Mouse (Mus musculus) CH12.LX (cell line): ENCODE measurements at regions not wholly inside any gene's neighbourhood (a gene's known extent, or its start where the extent isn't known, plus 50 kb on each side); places are given as distances from the start of the nearest gene placed in this dataset.

Experiments
- DNase-seq: peaks from one replicate; pipeline ENCODE4 v3.0.0-alpha.2; 2013; ENCODE audit errors: extremely low read depth
- H3K27ac ChIP-seq: 2 replicates; pipeline ENCODE4 v1.5.1; 2012; ENCODE audit warnings: low read depth, mild to moderate bottlenecking, control low read depth, moderate library complexity; ENCODE audit not compliant: insufficient read depth
- H3K27me3 ChIP-seq: replicated peaks from 2 replicates; pipeline ENCODE3; 2012; ENCODE audit warnings: inconsistent platforms
- H3K36me3 ChIP-seq, 2 experiments: replicated peaks in 1 of 2; 2 replicates each; pipeline versions ENCODE3 to v1.6.1; 2012; ENCODE audit warnings: inconsistent platforms in 1 of 2, low read length in 1 of 2, mild to moderate bottlenecking in 1 of 2, mixed read lengths in 1 of 2, moderate library complexity in 1 of 2; ENCODE audit not compliant: control insufficient read depth in 1 of 2, insufficient read depth in 1 of 2
- H3K4me1 ChIP-seq, 2 experiments: 2 replicates each; pipeline ENCODE4 v1.6.1; 2012; ENCODE audit warnings: inconsistent platforms in 1 of 2, moderate library complexity in 1 of 2; ENCODE audit not compliant: insufficient read depth in 2 of 2, control insufficient read depth in 1 of 2
- H3K4me2 ChIP-seq: 2 replicates; pipeline ENCODE4 v1.6.1; 2012; ENCODE audit warnings: low read depth, mild to moderate bottlenecking, control low read depth; ENCODE audit not compliant: poor library complexity, insufficient read depth, severe bottlenecking
- H3K4me3 ChIP-seq, 3 experiments: fragments of 150-350 bp in 1 of 3; sonication (generic) in 1 of 3; replicated peaks in 1 of 3; 2 replicates each; pipeline versions ENCODE3 to v1.5.1; 2011 to 2012; ENCODE audit warnings: low read depth in 2 of 3, low read length in 2 of 3, mild to moderate bottlenecking in 2 of 3, moderate library complexity in 2 of 3, control low read depth in 1 of 3, improper control_type of control experiment in 1 of 3, inconsistent platforms in 1 of 3, mixed read lengths in 1 of 3; ENCODE audit not compliant: poor library complexity in 1 of 3
- H3K79me2 ChIP-seq: replicated peaks from 2 replicates; pipeline ENCODE4 v1.6.1; 2012; ENCODE audit warnings: mild to moderate bottlenecking, moderate library complexity; ENCODE audit not compliant: control insufficient read depth, poor library complexity, insufficient read depth, severe bottlenecking; ENCODE audit errors: extremely low read depth
- H3K9ac ChIP-seq: 2 replicates; pipeline ENCODE4 v1.6.1; 2012; ENCODE audit warnings: low read depth, mild to moderate bottlenecking, control low read depth, moderate library complexity; ENCODE audit not compliant: insufficient read depth
- H3K9me3 ChIP-seq: replicated peaks from 2 replicates; pipeline ENCODE3; 2012; ENCODE audit warnings: low read length, inconsistent platforms, mixed read lengths
- BHLHE40 ChIP-seq: IDR thresholded peaks from 2 replicates; pipeline ENCODE4 v1.6.1; 2011; ENCODE audit warnings: mild to moderate bottlenecking, low read depth, low read length, improper control_type of control experiment
- CHD1 ChIP-seq: IDR thresholded peaks from 2 replicates; pipeline ENCODE4 v1.6.1; 2012; ENCODE audit warnings: low read depth, low read length, improper control_type of control experiment, inconsistent platforms
- CTCF ChIP-seq, 2 experiments: IDR thresholded peaks in 1 of 2; conservative IDR thresholded peaks in 1 of 2; 2 replicates each; pipeline ENCODE4 v1.5.1; 2011 to 2012; ENCODE audit warnings: low read depth in 2 of 2, low read length in 2 of 2, improper control_type of control experiment in 1 of 2, inconsistent platforms in 1 of 2, mild to moderate bottlenecking in 1 of 2, moderate library complexity in 1 of 2
- ELF1 ChIP-seq: IDR thresholded peaks from 2 replicates; pipeline ENCODE4 v1.6.1; 2014; ENCODE audit warnings: low read depth, mild to moderate bottlenecking, inconsistent platforms, low read length, improper control_type of control experiment
- EP300 ChIP-seq: IDR thresholded peaks from 2 replicates; pipeline ENCODE4 v1.6.1; 2011; ENCODE audit warnings: low read length, improper control_type of control experiment
- JUN ChIP-seq: IDR thresholded peaks from 2 replicates; pipeline ENCODE4 v1.6.1; 2011; ENCODE audit warnings: low read depth, mild to moderate bottlenecking, low read length, improper control_type of control experiment, moderate library complexity; ENCODE audit not compliant: insufficient read depth
- MAX ChIP-seq: IDR thresholded peaks from 2 replicates; pipeline ENCODE4 v1.6.1; 2011; ENCODE audit warnings: low read length, improper control_type of control experiment
- MEF2A ChIP-seq: IDR thresholded peaks from 2 replicates; pipeline ENCODE4 v1.6.1; 2014; ENCODE audit warnings: low read depth, mild to moderate bottlenecking, inconsistent platforms, low read length, improper control_type of control experiment, borderline replicate concordance
- MYC ChIP-seq: IDR thresholded peaks from 2 replicates; pipeline ENCODE4 v1.6.1; 2011; ENCODE audit warnings: low read depth, mild to moderate bottlenecking, improper control_type of control experiment, low read length
- NELFE ChIP-seq: IDR thresholded peaks from 2 replicates; pipeline ENCODE4 v1.6.1; 2011; ENCODE audit warnings: low read depth, low read length, improper control_type of control experiment
- NRF1 ChIP-seq: IDR thresholded peaks from 2 replicates; pipeline ENCODE4 v1.6.1; 2014; ENCODE audit warnings: low read depth, mild to moderate bottlenecking, inconsistent platforms, low read length, improper control_type of control experiment, moderate library complexity
- PAX5 ChIP-seq: IDR thresholded peaks from 2 replicates; pipeline ENCODE4 v1.6.1; 2012; ENCODE audit warnings: low read length, inconsistent platforms, mixed read lengths
- POLR2A ChIP-seq: IDR thresholded peaks from 2 replicates; pipeline ENCODE4 v1.6.1; 2011; ENCODE audit warnings: low read depth, mild to moderate bottlenecking, improper control_type of control experiment, low read length
- POLR2AphosphoS2 ChIP-seq: IDR thresholded peaks from 2 replicates; pipeline ENCODE4 v1.6.1; 2011; ENCODE audit warnings: low read depth, low read length, improper control_type of control experiment
- RAD21 ChIP-seq: IDR thresholded peaks from 2 replicates; pipeline ENCODE4 v1.6.1; 2011; ENCODE audit warnings: low read depth, mild to moderate bottlenecking, low read length, improper control_type of control experiment, moderate library complexity
- RCOR1 ChIP-seq: conservative IDR thresholded peaks from 2 replicates; pipeline ENCODE4 v1.6.1; 2012; ENCODE audit warnings: low read depth, mild to moderate bottlenecking, inconsistent platforms, low read length, improper control_type of control experiment
- SIN3A ChIP-seq: IDR thresholded peaks from 2 replicates; pipeline ENCODE4 v1.6.1; 2012; ENCODE audit warnings: low read length, improper control_type of control experiment, inconsistent platforms
- SMC3 ChIP-seq: IDR thresholded peaks from 2 replicates; pipeline ENCODE4 v1.6.1; 2011; ENCODE audit warnings: low read depth, low read length, improper control_type of control experiment
- TCF12 ChIP-seq: IDR thresholded peaks from 2 replicates; pipeline ENCODE4 v1.6.1; 2014; ENCODE audit warnings: low read depth, mild to moderate bottlenecking, inconsistent platforms, low read length, improper control_type of control experiment
- USF2 ChIP-seq: conservative IDR thresholded peaks from 2 replicates; pipeline ENCODE4 v1.6.1; 2011; ENCODE audit warnings: low read depth, low read length, improper control_type of control experiment
- ZC3H11A ChIP-seq: IDR thresholded peaks from 2 replicates; pipeline ENCODE4 v1.6.1; 2012; ENCODE audit warnings: low read depth, mild to moderate bottlenecking, inconsistent platforms, low read length, improper control_type of control experiment
- ZKSCAN1 ChIP-seq: IDR thresholded peaks from 2 replicates; pipeline ENCODE4 v1.6.1; 2012; ENCODE audit warnings: low read depth, inconsistent platforms, low read length, improper control_type of control experiment, borderline replicate concordance
- ZMIZ1 ChIP-seq: IDR thresholded peaks from 2 replicates; pipeline ENCODE4 v1.6.1; 2012; ENCODE audit warnings: low read depth, mild to moderate bottlenecking, inconsistent platforms, low read length, improper control_type of control experiment
- dilution Hi-C: fragments of 300-500 bp; cut with MboI; formaldehyde crosslinking; loops from 2 replicates; pipeline ENCODE4 v1.14.3; 2020; ENCODE audit warnings: low sequenced_read_pairs; ENCODE audit not compliant: extremely low pct_unique_long_range_greater_than_20kb, extremely low pct_ligation_motif_present
- in situ Hi-C: fragments of 300-500 bp; cut with MboI; formaldehyde crosslinking; loops from 3 replicates; pipeline ENCODE4 v1.14.3; 2019; ENCODE audit warnings: low sequenced_read_pairs, low pct_ligation_motif_present, low pct_unique_long_range_greater_than_20kb, mixed read lengths

DNA sequence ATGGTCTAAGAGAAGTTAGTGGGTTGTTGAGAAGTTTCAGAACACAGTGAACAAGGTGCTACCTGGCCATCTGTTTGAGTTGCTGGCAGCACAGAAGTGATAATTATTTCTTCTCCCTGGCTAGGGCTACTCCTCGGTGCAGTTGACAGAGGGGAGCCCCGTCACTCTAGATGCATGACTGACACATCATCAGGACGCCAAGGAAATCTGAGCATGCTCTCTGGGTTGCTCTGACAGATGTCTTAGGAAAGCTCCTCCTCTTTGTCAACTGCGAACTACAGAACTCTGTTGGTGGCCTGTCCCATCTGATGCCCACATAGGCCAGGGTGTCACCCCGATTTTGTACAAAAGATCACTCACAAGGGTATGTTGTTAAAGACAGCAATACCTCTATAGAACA is 278.7 kb downstream of the Cog6 start:
- H3K9ac ChIP-seq, result no peak overlapping the region
- H3K27ac ChIP-seq, result no peak overlapping the region
- DNase-seq, result no peak
- dilution Hi-C loops (no loop called here), in situ Hi-C loops (no loop called here)
- no peak overlapping the region for H3K4me3 ChIP-seq
- H3K4me2 ChIP-seq, result no peak overlapping the region
- H3K36me3 ChIP-seq, result no peaks in the 10 kb centered on the region
- TF ChIP-seq SIN3A (no peak), JUN (no peak), TCF12 (no peak), RCOR1 (no peak), ZKSCAN1 (no peak), EP300 (no peak), CHD1 (no peak), SMC3 (no peak), BHLHE40 (no peak)
- no peaks in the 10 kb centered on the region for H3K9me3 ChIP-seq
- H3K27me3 ChIP-seq, result peaks cover 5% of the 10 kb centered on the region
- H3K79me2 ChIP-seq, result no peaks in the 10 kb centered on the region
- peaks cover 0 to 17% of the 10 kb centered on the region in 2 experiments; a peak in 2 of 4 replicates for H3K4me1 ChIP-seq

GRCm38 (mm10) chr3:52735939-52736338 is 281.1 kb downstream of the Cog6 start:
- Histone ChIP-seq H3K27ac (no peak overlapping the region), H3K4me2 (peak overlapping the region; percentile 25; the same call in 1 of the 2 replicates), H3K4me3 (no peak overlapping the region), H3K4me1 (peaks cover 0 to 34% of the 10 kb centered on the region in 2 experiments; a peak in 2 of 4 replicates), H3K27me3 (peaks cover 5% of the 10 kb centered on the region), H3K79me2 (no peaks in the 10 kb centered on the region), H3K9me3 (no peaks in the 10 kb centered on the region), H3K9ac (no peak overlapping the region), H3K36me3 (no peaks in the 10 kb centered on the region)
- dilution Hi-C loops, result no loop called here
- DNase-seq, result no peak
- TF ChIP-seq RAD21 (no peak), MEF2A (no peak), ZC3H11A (no peak), ELF1 (no peak), MYC (no peak), RCOR1 (no peak), PAX5 (no peak), BHLHE40 (no peak), POLR2AphosphoS2 (no peak), SMC3 (no peak), ZMIZ1 (no peak), USF2 (no peak), CTCF (conservative IDR thresholded peaks at IDR 0.05 in 1 of 2, IDR thresholded peaks at IDR 0.05 in 1 of 2; ENCODE audit: low read depth in 2 of 2, low read length in 2 of 2) (no peak), NELFE (no peak), NRF1 (no peak), JUN (no peak), POLR2A (no peak), MAX (no peak)
- TF ChIP-seq, all 38 proteins: peak for 0
- in situ Hi-C loops, result no loop called here
